Mouse (Mus musculus) CD4-positive, CD25-positive, alpha-beta regulatory T cell, adult 2 months (primary cell): ENCODE results near the gene Kif15.

ENCODE experiments used
- DNase-seq: peaks from one replicate; pipeline ENCODE4 v3.0.0-alpha.2; 2012; ENCODE audit warnings: low read depth, low spot score

Gene Kif15

GRCm38 (mm10) chr9:122950643-122951475, at the start of gene Kif15, which contains the start of gene 1110059G10Rik:
Gene Kif15 (plus strand): TSS chr9:122951046.
Gene 1110059G10Rik (minus strand): TSS chr9:122951000.
- peak; percentile 94 for DNase-seq

GRCm38 (mm10) chr9:122901047-122901446, 49.8 kb upstream of the Kif15 start:
- DNase-seq = no peak

- no peak for DNase-seq
Observed at GRCm38 (mm10) chr9:122902717-122903535, 47.9 kb upstream of the Kif15 start.

GRCm38 (mm10) chr9:122922436-122922835, 28.4 kb upstream of the Kif15 start:
- DNase-seq = no peak

- peak; percentile 3 for DNase-seq
Observed at GRCm38 (mm10) chr9:122922936-122923381, 27.9 kb upstream of the Kif15 start, which contains the start of gene Zfp105. Gene Zfp105 (plus strand): TSS chr9:122923072.

GRCm38 (mm10) chr9:122928915-122929314, 21.9 kb upstream of the Kif15 start:
- DNase-seq = no peak

GRCm38 (mm10) chr9:122998406-122999192, 47.8 kb downstream of the Kif15 start:
- DNase-seq = peak; percentile 53

GRCm38 (mm10) chr9:122999193-122999586, 48.3 kb downstream of the Kif15 start:
- peak; percentile 45 for DNase-seq

GRCm38 (mm10) chr9:123004718-123005117, 53.9 kb downstream of the Kif15 start:
- no peak for DNase-seq

GRCm38 (mm10) chr9:123006071-123006470, 55.2 kb downstream of the Kif15 start:
- DNase-seq = peak; percentile 49

- peak; percentile 91 for DNase-seq
Observed at GRCm38 (mm10) chr9:123020995-123021631, 70.3 kb downstream of the Kif15 start, which contains the start of gene Tmem42. Gene Tmem42 (plus strand): TSS chr9:123021326.

GRCm38 (mm10) chr9:123021636-123022379, 71.0 kb downstream of the Kif15 start:
- DNase-seq = no peak

GRCm38 (mm10) chr9:123024201-123024600, 73.4 kb downstream of the Kif15 start:
- no peak for DNase-seq

GRCm38 (mm10) chr9:123031496-123032246, 80.8 kb downstream of the Kif15 start:
- DNase-seq = peak; percentile 56

GRCm38 (mm10) chr9:123034426-123034825, 83.6 kb downstream of the Kif15 start, which contains the start of gene Tgm4:
Gene Tgm4 (plus strand): TSS chr9:123034726.
- no peak for DNase-seq

- no peak for DNase-seq
Observed at GRCm38 (mm10) chr9:123047665-123048064, 96.8 kb downstream of the Kif15 start.

- DNase-seq = peak; percentile 72
Observed at GRCm38 (mm10) chr9:123058724-123059292, 108.0 kb downstream of the Kif15 start.

- no peak for DNase-seq
Observed at GRCm38 (mm10) chr9:123060172-123060571, 109.3 kb downstream of the Kif15 start.
